Mouse (Mus musculus) stomach, postnatal 0 days (tissue): ENCODE measurements at regions not wholly inside any gene's neighbourhood (a gene's known extent, or its start where the extent isn't known, plus 50 kb on each side); places are given as distances from the start of the nearest gene placed in this dataset.

Source experiments
- CTCF ChIP-seq: IDR thresholded peaks from 2 replicates; pipeline ENCODE4 v1.5.1; 2016; ENCODE audit warnings: antibody characterized with exemption, low read depth, mild to moderate bottlenecking, moderate library complexity
- EP300 ChIP-seq: optimal IDR thresholded peaks from 2 replicates; pipeline ENCODE3; 2016; ENCODE audit warnings: antibody characterized with exemption

GRCm38 (mm10) chr3:82234306-82234705 is 88.7 kb upstream of the Gucy1a1 start:
- TF ChIP-seq CTCF (no peak), EP300 (no peak)
